Mouse (Mus musculus) embryonic facial prominence, embryonic 13.5 days (tissue): Measurements from ENCODE around the gene Nxpe5. TPM values are rescaled to one million over a fixed set of nuclear protein-coding genes. Genes with fewer than 3 reads are reported as not detected.

Experiments
- ATAC-seq: fragments of 200-750 bp; cut with Nextera tagmentation; 2 replicates; pipeline ENCODE4 v1.8.0; 2017; ENCODE audit warnings: low read depth; ENCODE audit not compliant: insufficient number of reproducible peaks, insufficient read depth, low FRiP score, low TSS enrichment
- H3K27ac ChIP-seq: fragments of 300-500 bp; sonication (generic); 2 replicates; pipeline ENCODE4 v1.5.1; 2015; ENCODE audit warnings: moderate library complexity, mild to moderate bottlenecking, inconsistent platforms
- H3K27me3 ChIP-seq: fragments of 300-500 bp; sonication (generic); 2 replicates; pipeline ENCODE4 v1.6.1; 2015; ENCODE audit warnings: mild to moderate bottlenecking, inconsistent platforms
- H3K36me3 ChIP-seq: fragments of 300-500 bp; sonication (generic); 2 replicates; pipeline ENCODE4 v1.6.1; 2015; ENCODE audit warnings: mild to moderate bottlenecking, inconsistent platforms
- H3K4me1 ChIP-seq: fragments of 300-500 bp; sonication (generic); 2 replicates; pipeline ENCODE4 v1.6.1; 2015; ENCODE audit warnings: inconsistent platforms
- H3K4me2 ChIP-seq: fragments of 300-500 bp; sonication (generic); 2 replicates; pipeline ENCODE4 v1.6.1; 2015; ENCODE audit warnings: moderate library complexity, mild to moderate bottlenecking, inconsistent platforms
- H3K4me3 ChIP-seq: fragments of 300-500 bp; sonication (generic); 2 replicates; pipeline ENCODE4 v1.5.1; 2015; ENCODE audit warnings: mild to moderate bottlenecking, inconsistent platforms
- H3K9ac ChIP-seq: fragments of 300-500 bp; sonication (generic); 2 replicates; pipeline ENCODE4 v1.6.1; 2015; ENCODE audit warnings: mild to moderate bottlenecking, inconsistent platforms
- H3K9me3 ChIP-seq: fragments of 300-500 bp; sonication (generic); 2 replicates; pipeline ENCODE4 v1.6.1; 2016; ENCODE audit warnings: inconsistent platforms
- WGBS: fragments of 180-500 bp; shearing (Covaris S2); methylation state at CpG from one replicate; pipeline ENCODE4 v1.1.7; 2015; ENCODE audit warnings: mixed read lengths; 5-methylcytosine and 5-hydroxymethylcytosine counted together
- polyA plus RNA-seq: library from polyadenylated mRNA; unstranded; fragments of >200 nt; fragmentation: Nextera tagmentation; extraction: Ambion mirVana; gene quantifications from 2 replicates; pipeline ENCODE4 v1.2.1, GENCODE M21; 2015

The Nxpe5 gene
- polyA plus RNA-seq, 1 experiment from 2014 or later: not detected

GRCm38 (mm10) chr5:138279585-138280424 lies 54.1 kb downstream of the Nxpe5 start, which contains the start of the genes Gm43720, Gpc2 and Stag3:
Gene Gm43720 (minus strand): TSS chr5:138279958.
Gene Gpc2 (minus strand): TSS chr5:138280005.
Gene Stag3 (plus strand): TSS chr5:138280240.
- H3K27ac ChIP-seq: peak within 1 kb of the TSS; percentile 73
- WGBS: under 1% methylated on average over 56 of the region's 56 CpGs
- H3K9me3 ChIP-seq: peaks cover 8% of the 10 kb centered on the region
- H3K36me3 ChIP-seq: peaks cover 32% of the 10 kb centered on the region
- H3K4me2 ChIP-seq: peak within 1 kb of the TSS; percentile 84
- peak within 1 kb of the TSS; percentile 82 for H3K4me3 ChIP-seq
- ATAC-seq: peak; percentile 98
- H3K27me3 ChIP-seq: no peaks in the 10 kb centered on the region; the same call in 1 of the 2 replicates
- H3K9ac ChIP-seq: peak within 1 kb of the TSS; percentile 86
- H3K4me1 ChIP-seq: peaks cover 47% of the 10 kb centered on the region

DNA sequence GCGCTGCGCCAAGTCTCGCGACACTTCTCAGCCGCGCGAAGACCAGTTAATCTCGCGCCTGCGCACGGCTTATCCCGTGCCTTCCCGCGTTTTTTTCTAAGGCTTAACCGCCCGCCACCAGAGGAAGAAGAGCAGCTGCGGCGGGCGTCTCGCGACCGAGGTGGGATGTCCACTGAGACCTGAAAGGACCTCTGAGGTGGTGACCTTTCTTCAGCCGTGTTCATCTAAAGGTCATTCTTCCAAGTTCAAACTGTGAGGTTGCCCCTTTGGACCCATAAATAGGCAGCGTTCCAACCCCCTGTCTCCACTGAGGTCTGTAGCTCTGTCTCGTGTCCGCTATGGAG lies 54.7 kb downstream of the Nxpe5 start:
- peak overlapping the region; percentile 82 for H3K4me3 ChIP-seq
- peaks cover 28% of the 10 kb centered on the region for H3K36me3 ChIP-seq
- no peak overlapping the region for H3K9ac ChIP-seq
- H3K27me3 ChIP-seq: no peaks in the 10 kb centered on the region; the same call in 1 of the 2 replicates
- peaks cover 41% of the 10 kb centered on the region for H3K4me1 ChIP-seq
- WGBS: 21% methylated on average over 26 of the region's 26 CpGs
- no peak overlapping the region for H3K27ac ChIP-seq
- peak overlapping the region; percentile 84 for H3K4me2 ChIP-seq
- no peak for ATAC-seq
- H3K9me3 ChIP-seq: peaks cover 8% of the 10 kb centered on the region

- Histone ChIP-seq H3K27ac (no peak overlapping the region), H3K4me3 (no peak overlapping the region), H3K9me3 (peaks cover 8% of the 10 kb centered on the region), H3K27me3 (no peaks in the 10 kb centered on the region; the same call in 1 of the 2 replicates), H3K4me1 (peaks cover 37% of the 10 kb centered on the region), H3K9ac (no peak overlapping the region), H3K4me2 (0 out of 2 replicates have a peak overlapping the region, but pooled peaks have one; percentile 84), H3K36me3 (peaks cover 24% of the 10 kb centered on the region)
- WGBS: 92% methylated on average over 15 of the region's 15 CpGs
- no peak for ATAC-seq
Observed at GRCm38 (mm10) chr5:138280829-138281228, 55.1 kb downstream of the Nxpe5 start.

- Histone ChIP-seq H3K4me3 (no peak overlapping the region), H3K4me2 (no peak overlapping the region), H3K9me3 (peaks cover 8% of the 10 kb centered on the region), H3K27ac (no peak overlapping the region), H3K9ac (no peak overlapping the region), H3K27me3 (no peaks in the 10 kb centered on the region; the same call in 1 of the 2 replicates), H3K36me3 (peaks cover 16% of the 10 kb centered on the region), H3K4me1 (peaks cover 27% of the 10 kb centered on the region)
- 82% methylated on average over 2 of the region's 2 CpGs for WGBS
- no peak for ATAC-seq
Observed at GRCm38 (mm10) chr5:138281798-138282197, 56.1 kb downstream of the Nxpe5 start.

- no peak for ATAC-seq
Observed at GRCm38 (mm10) chr5:138283540-138283939, 57.8 kb downstream of the Nxpe5 start.

DNA sequence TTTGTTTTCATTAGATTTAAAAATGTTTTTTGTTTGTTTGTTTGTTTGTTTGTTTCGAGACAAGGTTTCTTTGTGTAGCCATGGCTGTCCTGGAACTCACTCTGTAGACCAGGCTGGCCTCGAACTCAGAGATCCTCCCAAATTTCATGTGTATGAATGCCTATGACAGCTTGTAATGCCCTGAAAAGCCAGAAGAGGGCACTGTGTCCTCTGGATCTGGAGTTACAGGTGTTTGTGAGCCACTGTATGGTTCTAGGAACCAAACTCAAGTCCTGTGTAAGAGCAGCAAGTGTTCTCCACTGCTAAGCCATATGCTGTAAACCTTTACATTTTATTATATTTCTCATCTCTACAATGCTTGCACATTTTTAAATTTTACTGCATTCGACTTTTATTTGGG lies 62.2 kb downstream of the Nxpe5 start:
- ATAC-seq: no peak
- WGBS: 77% methylated on average over 3 of the region's 3 CpGs

More at GRCm38 (mm10) chr5:138283540-138283939, 57.8 kb downstream of the Nxpe5 start:
- whole genome bisulfite sequencing: 61% methylated on average over 1 of the region's 1 CpGs
- Histone ChIP-seq H3K4me2 (no peak overlapping the region), H3K36me3 (no peaks in the 10 kb centered on the region), H3K4me3 (no peak overlapping the region), H3K27ac (no peak overlapping the region), H3K27me3 (no peaks in the 10 kb centered on the region; the same call in 1 of the 2 replicates), H3K9me3 (peaks cover 8% of the 10 kb centered on the region), H3K4me1 (peaks cover 10% of the 10 kb centered on the region), H3K9ac (no peak overlapping the region)

GRCm38 (mm10) chr5:138291638-138292037 lies 65.9 kb downstream of the Nxpe5 start:
- Histone ChIP-seq H3K4me3 (no peak overlapping the region), H3K4me2 (no peak overlapping the region), H3K4me1 (no peaks in the 10 kb centered on the region), H3K9ac (no peak overlapping the region), H3K36me3 (no peaks in the 10 kb centered on the region), H3K27ac (no peak overlapping the region), H3K27me3 (no peaks in the 10 kb centered on the region), H3K9me3 (no peaks in the 10 kb centered on the region)
- ATAC-seq: no peak
- WGBS: 86% methylated on average over 1 of the region's 1 CpGs

More for the DNA sequence above, 62.2 kb downstream of the Nxpe5 start:
- H3K27ac ChIP-seq: no peak overlapping the region
- H3K4me1 ChIP-seq: no peaks in the 10 kb centered on the region
- H3K4me2 ChIP-seq: no peak overlapping the region
- H3K9ac ChIP-seq: no peak overlapping the region
- H3K9me3 ChIP-seq: no peaks in the 10 kb centered on the region
- H3K27me3 ChIP-seq: no peaks in the 10 kb centered on the region
- no peaks in the 10 kb centered on the region for H3K36me3 ChIP-seq
- H3K4me3 ChIP-seq: no peak overlapping the region

DNA sequence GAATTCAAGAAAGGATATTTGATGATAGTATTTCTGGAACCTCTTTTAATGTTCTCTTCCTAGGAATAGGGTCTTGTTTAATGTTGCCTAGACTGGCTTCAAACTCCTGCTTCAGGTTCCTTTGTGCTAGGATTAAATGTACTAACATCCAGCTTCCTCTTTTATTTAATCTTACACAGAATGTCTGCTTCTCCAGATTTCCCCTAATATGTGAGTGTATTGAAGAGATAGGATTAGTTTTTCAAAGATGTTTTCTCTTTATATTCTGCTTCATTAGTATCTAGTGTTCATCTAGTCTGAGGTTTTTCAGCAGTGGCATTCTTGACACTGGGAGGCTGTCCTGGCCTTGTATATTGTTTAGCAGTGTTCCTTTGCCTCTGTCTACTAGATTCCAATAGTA lies 68.5 kb downstream of the Nxpe5 start:
- no peak overlapping the region for H3K4me3 ChIP-seq
- ATAC-seq: no peak
- no peaks in the 10 kb centered on the region for H3K9me3 ChIP-seq
- no peaks in the 10 kb centered on the region for H3K27me3 ChIP-seq
- no peaks in the 10 kb centered on the region for H3K36me3 ChIP-seq
- no peak overlapping the region for H3K27ac ChIP-seq
- H3K4me2 ChIP-seq: no peak overlapping the region
- no peak overlapping the region for H3K9ac ChIP-seq
- no peaks in the 10 kb centered on the region for H3K4me1 ChIP-seq

GRCm38 (mm10) chr5:138299613-138300012 lies 73.9 kb downstream of the Nxpe5 start:
- Histone ChIP-seq H3K4me3 (no peak overlapping the region), H3K27ac (no peak overlapping the region), H3K4me2 (no peak overlapping the region), H3K4me1 (no peaks in the 10 kb centered on the region), H3K27me3 (no peaks in the 10 kb centered on the region), H3K9ac (no peak overlapping the region), H3K36me3 (no peaks in the 10 kb centered on the region), H3K9me3 (no peaks in the 10 kb centered on the region)
- ATAC-seq: no peak
- WGBS: 83% methylated on average over 2 of the region's 2 CpGs

Other genes with a start within 250 kb of the Nxpe5 start
- gene Azgp1, start 244.4 kb upstream of the Nxpe5 start, polyA plus RNA-seq: 0.17 and 0.40 TPM in 2 replicates
- gene Smok3a, start 204.6 kb upstream of the Nxpe5 start, polyA plus RNA-seq: not detected in 2 replicates
- not detected in 2 replicates for gene Smok3b, start 204.5 kb upstream of the Nxpe5 start, polyA plus RNA-seq
- gene Smok3c, start 172.7 kb upstream of the Nxpe5 start, polyA plus RNA-seq: not detected in 2 replicates
- 21.6 and 23.3 TPM in 2 replicates for gene Zkscan1, start 140.8 kb upstream of the Nxpe5 start, polyA plus RNA-seq
- gene Zscan21, start 109.0 kb upstream of the Nxpe5 start, polyA plus RNA-seq: 70.7 and 71.3 TPM in 2 replicates
- 24.0 and 24.4 TPM in 2 replicates for gene Zfp113, start 70.2 kb upstream of the Nxpe5 start, polyA plus RNA-seq
- gene Cops6, start 64.8 kb upstream of the Nxpe5 start, polyA plus RNA-seq: 308 and 342 TPM in 2 replicates
- gene Ap4m1, start 53.9 kb upstream of the Nxpe5 start, polyA plus RNA-seq: 35.7 and 37.5 TPM in 2 replicates
- 191 and 201 TPM in 2 replicates for gene Mcm7, start 53.5 kb upstream of the Nxpe5 start, polyA plus RNA-seq
- gene Taf6, start 38.4 kb upstream of the Nxpe5 start, polyA plus RNA-seq: 94.2 and 101 TPM in 2 replicates
- gene Cnpy4, start 38.4 kb upstream of the Nxpe5 start, polyA plus RNA-seq: 67.5 and 69.8 TPM in 2 replicates
- gene Mblac1, start 31.6 kb upstream of the Nxpe5 start, polyA plus RNA-seq: 9.0 and 9.3 TPM in 2 replicates
- 61.2 and 63.5 TPM in 2 replicates for gene Lamtor4, start 29.6 kb downstream of the Nxpe5 start, polyA plus RNA-seq
- 5.8 and 9.0 TPM in 2 replicates for gene BC037034, start 38.1 kb downstream of the Nxpe5 start, polyA plus RNA-seq
- gene Gal3st4, start 46.9 kb downstream of the Nxpe5 start, polyA plus RNA-seq: 3.7 and 4.2 TPM in 2 replicates
- 0.23 and 0.24 TPM in 2 replicates for gene Gm43720, start 54.1 kb downstream of the Nxpe5 start, polyA plus RNA-seq
- 47.6 and 49.1 TPM in 2 replicates for gene Gpc2, start 54.1 kb downstream of the Nxpe5 start, polyA plus RNA-seq
- gene Stag3, start 54.3 kb downstream of the Nxpe5 start, polyA plus RNA-seq: 6.2 and 6.9 TPM in 2 replicates
- gene Pvrig, start 116.1 kb downstream of the Nxpe5 start, polyA plus RNA-seq: not detected in 2 replicates
- gene Zfp157, start 215.6 kb downstream of the Nxpe5 start, polyA plus RNA-seq: 56.7 and 64.1 TPM in 2 replicates